Comparison of ENCODE assay signal across 10 mouse cellular contexts in genomic region chr2:165547410-165547809, GRCm38 (mm10). TPM values are rescaled to one million over a fixed set of nuclear protein-coding genes. Genes with fewer than 3 reads are reported as not detected.
DNase-seq lines count a peak whose midpoint lies in the region; ATAC-seq and TF ChIP-seq lines count a peak whose summit lies in the region.
"Had no signal": no experiment of that assay in that cellular context is flagged by ENCODE, and none has a peak within 500 bp of the region (broad histone marks: within the 10 kb centered on the region; RNA-seq: fewer than 3 reads in every experiment).

No protein-coding gene starts in this region.

- H3K4me1 ChIP-seq in lung, adult 2 months (ENCODE audit: control insufficient read depth, insufficient read depth, low read length), result no peaks in the 10 kb centered on the region
- H3K4me1 ChIP-seq in kidney, postnatal 0 days (replicated peaks; ENCODE audit: insufficient read depth, low read length), result no peaks in the 10 kb centered on the region
- H3K4me1 ChIP-seq in intestine, embryonic 15.5 days (replicated peaks), result no peaks in the 10 kb centered on the region

- peak; percentile 35 for DNase-seq in adrenal gland, postnatal 10 days
- no peak for DNase-seq in adrenal gland, postnatal 4 days (ENCODE audit: low spot score in 2 of 2)
- peak; percentile 22 to 36 for DNase-seq in lung, adult 18-20 months
- no peak for DNase-seq in lung, adult 2 months
- peak; percentile 84 to 87 for DNase-seq in cerebellum, postnatal 10 days
- peak; percentile 65 for DNase-seq in kidney, postnatal 0 days (ENCODE audit: low spot score)
- peak; percentile 76 for DNase-seq in retina, embryonic 14.5 days (ENCODE audit: low spot score)

- TF ChIP-seq POLR2A in lung, adult 2 months (IDR thresholded peaks at IDR 0.05; ENCODE audit: borderline replicate concordance, extremely low read depth, low read depth, low read length), result no peak

- no peak for TF ChIP-seq CTCF in lung, adult 2 months (IDR thresholded peaks at IDR 0.05; ENCODE audit: insufficient read depth, low read length)
- no peak for TF ChIP-seq CTCF in kidney, postnatal 0 days (IDR thresholded peaks at IDR 0.05; ENCODE audit: low read depth)

- no peak overlapping the region for H3K9ac ChIP-seq in kidney, postnatal 0 days (ENCODE audit: low read depth, low read length)
- H3K9ac ChIP-seq in intestine, embryonic 15.5 days, result no peak overlapping the region
- H3K9ac ChIP-seq: heart, embryonic 15.5 days had no signal

- 51% methylated on average over 9 of the region's 9 CpGs for WGBS in lung, adult 2 months
- 56% methylated on average over 9 of the region's 9 CpGs for WGBS in kidney, postnatal 0 days
- WGBS in intestine, embryonic 15.5 days, result 50% methylated on average over 9 of the region's 9 CpGs

- H3K9me3 ChIP-seq in kidney, postnatal 0 days (replicated peaks; ENCODE audit: low read length), result no peaks in the 10 kb centered on the region
- H3K9me3 ChIP-seq in intestine, embryonic 15.5 days, result no peaks in the 10 kb centered on the region
- H3K9me3 ChIP-seq: heart, embryonic 15.5 days had no signal

- no peak for ATAC-seq in kidney, postnatal 0 days (replicated peaks; ENCODE audit: low FRiP score, low read depth)
- ATAC-seq in intestine, embryonic 15.5 days, result no peak

- H3K27me3 ChIP-seq in kidney, postnatal 0 days (ENCODE audit: insufficient read depth, low read length), result no peaks in the 10 kb centered on the region
- no peaks in the 10 kb centered on the region for H3K27me3 ChIP-seq in intestine, embryonic 15.5 days (replicated peaks)

- H3K36me3 ChIP-seq in kidney, postnatal 0 days (ENCODE audit: insufficient read depth, low read length), result no peaks in the 10 kb centered on the region
- H3K36me3 ChIP-seq in intestine, embryonic 15.5 days, result no peaks in the 10 kb centered on the region
- H3K36me3 ChIP-seq: heart, embryonic 15.5 days had no signal

- H3K4me3 ChIP-seq in lung, adult 2 months (replicated peaks; ENCODE audit: extremely low read depth, low read depth, low read length), result no peak overlapping the region
- H3K4me3 ChIP-seq in kidney, postnatal 0 days (replicated peaks; ENCODE audit: low read depth, low read length), result no peak overlapping the region
- H3K4me3 ChIP-seq in intestine, embryonic 15.5 days (replicated peaks), result no peak overlapping the region
- H3K4me3 ChIP-seq: heart, embryonic 15.5 days; myocyte had no signal

- H3K4me2 ChIP-seq in kidney, postnatal 0 days (ENCODE audit: low read length), result no peak overlapping the region
- H3K4me2 ChIP-seq in intestine, embryonic 15.5 days (replicated peaks), result no peak overlapping the region
- H3K4me2 ChIP-seq: heart, embryonic 15.5 days had no signal

- no peak overlapping the region for H3K27ac ChIP-seq in kidney, postnatal 0 days
- no peak overlapping the region for H3K27ac ChIP-seq in intestine, embryonic 15.5 days
- H3K27ac ChIP-seq: heart, embryonic 15.5 days had no signal

RNA-seq across cellular contexts. Expression of gene Slc2a10, which starts 43.8 kb away (rescaled TPM):
- total RNA-seq in adrenal gland, postnatal 10 days (2021), result 1 to 10 TPM; 1.7 to 2.3 TPM
- total RNA-seq in adrenal gland, postnatal 4 days (2021), result 1 to 10 TPM; 2.1 to 2.3 TPM
- 8.9 and 10.1 TPM in 2 replicates for polyA plus RNA-seq in lung, adult 2 months (2012; rRNA removed)
- 3.2 and 4.3 TPM in 2 replicates for polyA plus RNA-seq in kidney, postnatal 0 days (2015; fragmentation: Nextera tagmentation; extraction: Ambion mirVana)
- 4.0 and 4.7 TPM in 2 replicates for polyA plus RNA-seq in intestine, embryonic 15.5 days (2015; fragmentation: Nextera tagmentation; extraction: Ambion mirVana)

RNA-seq across cellular contexts. Expression of gene Eya2, which starts 47.4 kb away (rescaled TPM):
- 1 to 10 TPM; 3.5 to 4.7 TPM for total RNA-seq in adrenal gland, postnatal 10 days (2021)
- 1 to 10 TPM; 4.2 to 6.1 TPM for total RNA-seq in adrenal gland, postnatal 4 days (2021)
- polyA plus RNA-seq in lung, adult 2 months (2012; rRNA removed), result 67.0 and 89.3 TPM in 2 replicates
- polyA plus RNA-seq in kidney, postnatal 0 days (2015; fragmentation: Nextera tagmentation; extraction: Ambion mirVana), result 6.3 and 8.0 TPM in 2 replicates
- polyA plus RNA-seq in intestine, embryonic 15.5 days (2015; fragmentation: Nextera tagmentation; extraction: Ambion mirVana), result 0.84 and 1.3 TPM in 2 replicates

RNA-seq across cellular contexts. Expression of gene Trp53rka, which starts 54.3 kb away (rescaled TPM):
- total RNA-seq in adrenal gland, postnatal 10 days (2021), result 10 to 100 TPM; 13.8 to 16.8 TPM
- 10 to 100 TPM; 18.1 to 19.1 TPM for total RNA-seq in adrenal gland, postnatal 4 days (2021)
- 21.5 and 22.2 TPM in 2 replicates for polyA plus RNA-seq in lung, adult 2 months (2012; rRNA removed)
- polyA plus RNA-seq in kidney, postnatal 0 days (2015; fragmentation: Nextera tagmentation; extraction: Ambion mirVana), result 27.2 and 27.5 TPM in 2 replicates
- 29.1 and 30.6 TPM in 2 replicates for polyA plus RNA-seq in intestine, embryonic 15.5 days (2015; fragmentation: Nextera tagmentation; extraction: Ambion mirVana)

Comparison
In these comparisons a context has a peak if more than half of its experiments do, and no peak if none do; other contexts are left out.
1. DNase-seq: peak in adrenal gland, postnatal 10 days (single experiment), lung, adult 18-20 months (2 of 2), cerebellum, postnatal 10 days (2 of 2), kidney, postnatal 0 days (single experiment) and retina, embryonic 14.5 days (single experiment); none in adrenal gland, postnatal 4 days (0 of 2) and lung, adult 2 months (single experiment).